Mouse (Mus musculus): ENCODE data around the gene Dpf2.

Dpf2 gene

DNA sequence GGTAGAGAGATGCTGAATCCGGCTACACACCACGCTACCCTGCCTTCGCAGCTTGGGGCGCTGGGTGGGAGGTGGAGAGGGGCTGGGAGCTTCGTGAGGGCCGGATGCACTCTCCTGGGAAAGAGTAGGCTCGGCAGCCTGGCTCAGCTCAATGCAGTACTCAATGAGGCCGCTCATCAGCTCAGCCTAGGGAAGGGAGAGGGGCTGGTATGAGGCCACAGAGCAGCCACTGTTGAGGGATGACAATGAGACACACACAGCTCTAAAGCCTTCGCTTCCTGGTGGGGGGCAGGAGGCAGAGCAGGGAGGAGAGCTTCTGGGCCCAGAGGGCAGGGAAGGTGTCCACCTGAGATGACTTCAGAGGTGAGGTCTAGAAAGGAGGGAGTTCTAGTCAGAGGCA lies 56.2 kb downstream of the Dpf2 start:
- no peak for DNase-seq

GRCm38 (mm10) chr19:5852035-5852722 lies 60.6 kb downstream of the Dpf2 start:
- no peak for DNase-seq

- peak in 1 of 2 experiments; percentile 23 for DNase-seq
Measured at GRCm38 (mm10) chr19:5851481-5851971, 61.3 kb downstream of the Dpf2 start.

DNA sequence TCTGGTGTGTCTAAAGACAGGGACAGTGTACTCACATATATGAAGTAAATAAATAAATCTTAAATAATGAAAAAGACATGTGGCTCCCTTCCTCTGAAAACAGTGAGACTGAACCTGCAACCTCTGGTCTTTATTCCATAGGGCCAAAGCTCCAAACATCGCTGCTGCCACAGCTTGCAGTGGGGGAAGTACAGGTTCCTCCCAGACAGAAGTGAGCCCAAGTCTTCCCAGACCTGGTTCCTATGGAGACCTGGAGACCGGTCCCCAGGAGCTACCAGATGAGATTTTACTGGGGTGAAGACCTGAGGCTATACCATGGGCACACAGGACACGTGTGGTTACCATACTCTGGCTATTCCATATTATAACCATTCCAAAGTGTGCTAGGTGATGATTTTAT lies 62.0 kb downstream of the Dpf2 start:
- no peak for DNase-seq

DNA sequence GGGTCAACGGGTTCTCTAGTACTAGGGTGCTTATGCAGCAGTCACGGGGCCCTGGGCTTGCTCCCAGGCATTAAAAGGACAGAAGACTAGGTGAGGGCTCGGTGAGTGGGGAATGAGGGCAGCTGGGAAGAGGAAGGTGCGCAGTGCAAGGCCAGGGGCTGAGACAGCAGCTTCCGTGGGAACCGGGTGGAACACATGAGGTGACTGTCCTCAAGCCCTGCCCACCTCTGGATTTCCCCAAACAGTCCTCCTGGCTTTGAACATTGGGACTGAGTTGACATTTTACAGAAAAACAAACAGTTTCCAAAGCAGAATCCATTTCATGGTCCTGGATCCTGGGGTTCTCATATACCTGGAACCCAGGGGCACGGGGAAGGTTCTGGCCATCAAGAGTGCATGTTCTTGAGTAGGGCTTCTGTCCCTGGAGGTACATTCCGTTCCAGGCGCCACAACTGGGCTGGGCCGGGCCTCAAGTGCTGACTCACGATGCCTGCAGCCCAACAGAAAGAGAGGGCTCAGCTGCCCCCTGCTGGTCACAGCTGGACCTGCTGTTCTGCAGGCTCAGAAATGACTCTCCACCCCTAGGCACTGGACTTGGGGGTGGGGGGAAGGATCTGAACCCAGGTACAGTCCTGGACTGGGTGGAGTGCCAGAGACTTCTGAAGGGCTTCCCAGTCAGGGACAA lies 62.8 kb downstream of the Dpf2 start:
- DNase-seq: peak; percentile 98

GRCm38 (mm10) chr19:5848826-5849672 lies 63.8 kb downstream of the Dpf2 start:
- DNase-seq: peak; percentile 53 to 58

- DNase-seq: peak; percentile 86
Measured at GRCm38 (mm10) chr19:5848032-5848825, 64.6 kb downstream of the Dpf2 start.

DNA sequence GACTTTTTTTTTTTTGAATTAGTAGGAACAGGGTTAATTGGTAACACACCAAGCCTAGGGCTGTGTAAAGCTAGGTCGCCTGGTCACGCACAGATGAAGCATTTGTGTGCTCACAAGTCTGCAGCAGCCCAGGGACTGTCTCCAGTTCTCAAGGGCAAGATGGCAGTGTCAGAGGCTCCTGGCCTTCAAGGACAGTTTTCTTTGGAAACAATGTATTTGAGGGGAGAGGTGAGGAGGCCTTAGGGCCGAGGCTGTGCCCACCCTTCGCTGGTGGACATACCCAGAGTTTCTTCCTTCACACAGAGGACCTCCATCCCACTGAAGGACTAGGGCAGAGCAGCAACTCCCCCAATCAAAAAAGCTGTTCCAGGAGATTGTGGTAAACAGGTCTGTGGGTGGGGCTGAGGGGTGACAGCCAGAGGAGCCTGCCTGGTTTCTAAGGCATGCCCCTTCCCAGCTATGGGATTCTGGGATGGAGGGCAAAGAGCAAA lies 65.5 kb downstream of the Dpf2 start:
- peak; percentile 59 to 70 for DNase-seq

DNA sequence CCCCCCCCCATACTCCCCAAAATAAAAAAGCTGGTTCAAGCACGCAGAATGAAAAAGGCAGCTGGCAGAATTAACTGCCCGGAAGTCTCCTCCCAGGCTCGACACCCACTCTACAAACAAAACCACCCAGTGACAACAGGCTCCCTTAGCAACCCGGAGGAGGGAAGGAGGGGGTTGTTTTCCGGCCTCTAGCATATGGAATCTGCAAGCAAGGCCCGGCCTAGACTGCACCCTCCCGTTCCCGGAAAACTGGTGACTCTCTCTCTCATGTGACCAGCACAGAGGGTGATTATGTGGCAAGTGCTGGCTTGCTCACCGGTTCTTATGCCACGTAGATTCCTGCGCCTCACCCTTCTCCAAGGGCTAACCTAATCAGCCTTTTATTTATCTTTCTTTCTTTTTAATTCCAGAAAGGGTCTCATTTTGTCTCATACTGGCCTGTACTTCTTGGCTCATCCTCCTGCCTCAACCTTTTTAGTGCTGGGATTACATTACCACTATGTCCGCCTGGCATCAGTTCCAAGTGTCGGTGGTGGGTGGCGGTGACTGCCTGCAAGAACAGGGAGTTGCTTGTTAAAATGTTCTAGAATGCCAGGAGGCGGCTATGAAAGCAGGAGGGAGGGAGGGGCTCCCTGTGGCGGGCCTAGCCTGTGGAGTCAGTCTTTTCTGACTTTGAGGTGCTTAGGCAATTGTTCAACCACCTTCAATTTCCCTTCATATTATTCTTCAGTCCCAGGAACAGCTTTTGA lies 66.1 kb downstream of the Dpf2 start:
- DNase-seq: peak; percentile 84 to 94

All from kidney, postnatal 36 days (tissue).